In genomic region chr9:49605791-49606190, GRCm38 (mm10) we compare ENCODE assay signal across 8 mouse cellular contexts.
DNase-seq lines count a peak whose midpoint lies in the region; ATAC-seq lines count a peak whose summit lies in the region.
"Had no signal": no experiment of that assay in that cellular context is flagged by ENCODE, and none has a peak within 500 bp of the region (broad histone marks: within the 10 kb centered on the region; RNA-seq: fewer than 3 reads in every experiment).

No protein-coding gene starts in this region.

- no peak for ATAC-seq in heart, embryonic 14.5 days (ENCODE audit: insufficient number of reproducible peaks, insufficient read depth, low FRiP score, low read depth)
- no peak for ATAC-seq in midbrain, embryonic 12.5 days (ENCODE audit: low FRiP score, low read depth)
- no peak for ATAC-seq in erythroblast, adult 5-6 weeks (replicated peaks; ENCODE audit: low FRiP score, poor library complexity, severe bottlenecking)

- no peaks in the 10 kb centered on the region for H3K9me3 ChIP-seq in heart, embryonic 14.5 days (ENCODE audit: control insufficient read depth, low read length)
- H3K9me3 ChIP-seq in midbrain, embryonic 12.5 days = no peaks in the 10 kb centered on the region
- H3K9me3 ChIP-seq: limb, embryonic 12.5 days had no signal

- H3K27me3 ChIP-seq in heart, embryonic 14.5 days (ENCODE audit: control insufficient read depth, insufficient read depth, low read length) = no peaks in the 10 kb centered on the region
- no peaks in the 10 kb centered on the region for H3K27me3 ChIP-seq in midbrain, embryonic 12.5 days
- H3K27me3 ChIP-seq: limb, embryonic 12.5 days had no signal

- no peak overlapping the region for H3K9ac ChIP-seq in heart, embryonic 14.5 days (ENCODE audit: low read length)
- no peak overlapping the region for H3K9ac ChIP-seq in midbrain, embryonic 12.5 days (replicated peaks)
- H3K9ac ChIP-seq: limb, embryonic 12.5 days had no signal

- peaks cover 10 to 27% of the 10 kb centered on the region in 2 experiments for H3K4me1 ChIP-seq in heart, embryonic 14.5 days (ENCODE audit: control insufficient read depth in 2 of 2, insufficient read depth in 2 of 2, low read length in 2 of 2)
- peaks cover 36% of the 10 kb centered on the region for H3K4me1 ChIP-seq in midbrain, embryonic 12.5 days
- H3K4me1 ChIP-seq: limb, embryonic 12.5 days had no signal

- H3K4me3 ChIP-seq in heart, embryonic 14.5 days (ENCODE audit: control insufficient read depth in 1 of 2, insufficient read depth in 1 of 2, low read depth in 1 of 2, low read length in 2 of 2) = no peak overlapping the region
- no peak overlapping the region for H3K4me3 ChIP-seq in midbrain, embryonic 12.5 days
- H3K4me3 ChIP-seq: limb, embryonic 12.5 days had no signal

- WGBS in heart, embryonic 14.5 days = 10% methylated on average over 4 of the region's 4 CpGs
- 54% methylated on average over 4 of the region's 4 CpGs for WGBS in midbrain, embryonic 12.5 days

- peak overlapping the region; percentile 32; the same call in 1 of the 2 replicates for H3K4me2 ChIP-seq in heart, embryonic 14.5 days (ENCODE audit: low read length)
- no peak overlapping the region for H3K4me2 ChIP-seq in midbrain, embryonic 12.5 days (replicated peaks)
- H3K4me2 ChIP-seq: limb, embryonic 12.5 days had no signal

- H3K36me3 ChIP-seq in heart, embryonic 14.5 days (ENCODE audit: control insufficient read depth, insufficient read depth, low read length) = no peaks in the 10 kb centered on the region
- no peaks in the 10 kb centered on the region for H3K36me3 ChIP-seq in midbrain, embryonic 12.5 days
- H3K36me3 ChIP-seq: limb, embryonic 12.5 days had no signal

- peak overlapping the region; percentile 6 to 45; a peak in 3 of 4 replicates for H3K27ac ChIP-seq in heart, embryonic 14.5 days (replicated peaks in 1 of 2; ENCODE audit: control insufficient read depth in 1 of 2, insufficient read depth in 1 of 2, low read depth in 2 of 2, low read length in 2 of 2)
- peak overlapping the region; percentile 71 for H3K27ac ChIP-seq in midbrain, embryonic 12.5 days (replicated peaks)
- H3K27ac ChIP-seq: limb, embryonic 12.5 days had no signal

- peak; percentile 90 for DNase-seq in Muller cell, postnatal 12 days (ENCODE audit: inconsistent ontology term)
- DNase-seq in embryo, embryonic 10.5 days (ENCODE audit: low spot score) = peak; percentile 18
- DNase-seq in cerebellum, adult 9-10 months = no peak
- no peak for DNase-seq in natural killer cell, adult 2 months (ENCODE audit: low spot score in 2 of 2)

Comparison
In these comparisons a context has a peak if more than half of its experiments do, and no peak if none do; other contexts are left out.
1. DNase-seq: peak in Muller cell, postnatal 12 days (single experiment) and embryo, embryonic 10.5 days (single experiment); none in cerebellum, adult 9-10 months (single experiment) and natural killer cell, adult 2 months (0 of 2).